Mouse (Mus musculus) hindbrain, postnatal 0 days (tissue): ENCODE data around the gene Rffl. TPM values are rescaled to one million over a fixed set of nuclear protein-coding genes. Genes with fewer than 3 reads are reported as not detected.

Source experiments
- ATAC-seq: fragments of 200-750 bp; cut with Nextera tagmentation; 2 replicates; pipeline ENCODE4 v1.8.0; 2017; ENCODE audit warnings: mild to moderate bottlenecking, moderate TSS enrichment, moderate library complexity
- DNase-seq: peaks from one replicate; pipeline ENCODE4 v3.0.0-alpha.2; 2015; ENCODE audit warnings: low spot score
- H3K27ac ChIP-seq: fragments of 300-500 bp; sonication (generic); 2 replicates; pipeline ENCODE4 v1.5.1; 2014; ENCODE audit warnings: mild to moderate bottlenecking
- H3K27me3 ChIP-seq: fragments of 300-500 bp; sonication (generic); 2 replicates; pipeline ENCODE4 v1.6.1; 2014; ENCODE audit warnings: low read length, mixed read lengths; ENCODE audit not compliant: insufficient read depth
- H3K36me3 ChIP-seq: fragments of 300-500 bp; sonication (generic); 2 replicates; pipeline ENCODE4 v1.6.1; 2014; ENCODE audit warnings: low read length, mixed read lengths; ENCODE audit not compliant: insufficient read depth
- H3K4me1 ChIP-seq: fragments of 300-500 bp; sonication (generic); 2 replicates; pipeline ENCODE4 v1.6.1; 2014; ENCODE audit warnings: antibody characterized with exemption, low read length, mixed read lengths; ENCODE audit not compliant: insufficient read depth
- H3K4me2 ChIP-seq: fragments of 300-500 bp; sonication (generic); 2 replicates; pipeline ENCODE4 v1.6.1; 2014; ENCODE audit warnings: low read depth, mild to moderate bottlenecking, low read length, moderate library complexity, mixed read lengths
- H3K4me3 ChIP-seq: fragments of 300-500 bp; sonication (generic); 2 replicates; pipeline ENCODE4 v1.5.1; 2014; ENCODE audit warnings: low read length
- H3K9ac ChIP-seq: fragments of 300-500 bp; sonication (generic); replicated peaks from 2 replicates; pipeline ENCODE4 v1.6.1; 2014; ENCODE audit warnings: mild to moderate bottlenecking, low read length, moderate library complexity, mixed read lengths
- H3K9me3 ChIP-seq: fragments of 300-500 bp; sonication (generic); 2 replicates; pipeline ENCODE4 v1.6.1; 2016; ENCODE audit warnings: low read length, mixed read lengths
- CTCF ChIP-seq: IDR thresholded peaks from 2 replicates; pipeline ENCODE4 v1.5.1; 2016; ENCODE audit warnings: antibody characterized with exemption, control low read depth, low read depth
- WGBS: fragments of 180-500 bp; shearing (Covaris S2); extraction: QIAGEN DNeasy Blood & Tissue Kit; methylation state at CpG from one replicate; pipeline ENCODE4 v1.1.7; 2014; 5-methylcytosine and 5-hydroxymethylcytosine counted together
- polyA plus RNA-seq: library from polyadenylated mRNA; unstranded; fragments of >200 nt; fragmentation: Nextera tagmentation; extraction: Ambion mirVana; gene quantifications from 2 replicates; pipeline ENCODE4 v1.2.1, GENCODE M21; 2015
- total RNA-seq: library from RNA; depleted of rRNA; stranded (reverse); fragments of >200 nt; gene quantifications from 2 replicates; pipeline ENCODE4 v1.2.3, GENCODE M21; 2014

Rffl gene
- total and polyA plus RNA-seq, 2 experiments from 2014 or later = 2.5 to 4.9 TPM

GRCm38 (mm10) chr11:82857307-82857848, 13.6 kb downstream of the Rffl start:
- no peaks in the 10 kb centered on the region for H3K4me1 ChIP-seq
- no peak overlapping the region for H3K9ac ChIP-seq
- ATAC-seq (no peak), DNase-seq (no peak)
- no peaks in the 10 kb centered on the region for H3K36me3 ChIP-seq
- H3K4me3 ChIP-seq = no peak overlapping the region
- H3K27me3 ChIP-seq = no peaks in the 10 kb centered on the region
- no peak for TF ChIP-seq CTCF
- no peaks in the 10 kb centered on the region for H3K9me3 ChIP-seq
- no peak overlapping the region for H3K27ac ChIP-seq
- no peak overlapping the region for H3K4me2 ChIP-seq
- 73% methylated on average over 13 of the region's 13 CpGs for WGBS

DNA sequence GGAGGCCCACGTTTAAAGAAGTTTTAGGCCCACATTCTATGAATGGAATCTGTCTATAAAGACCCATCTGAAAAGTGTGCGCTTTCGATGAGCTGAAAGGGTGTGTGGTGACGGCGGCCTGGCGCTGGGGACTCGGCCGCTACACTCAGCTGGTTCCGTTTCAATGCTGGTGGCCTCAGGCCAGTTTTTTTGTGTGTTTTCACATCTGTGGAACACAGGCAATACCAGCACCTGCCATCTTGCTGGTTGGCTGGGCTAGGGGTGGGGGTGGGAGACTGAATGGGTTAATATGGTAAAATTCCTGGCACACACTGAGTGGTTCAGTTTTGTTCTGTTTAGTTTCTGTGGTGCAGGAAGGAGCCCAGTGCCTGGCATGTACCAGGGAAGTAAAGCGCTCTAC, 15.0 kb downstream of the Rffl start:
- Histone ChIP-seq H3K36me3 (no peaks in the 10 kb centered on the region), H3K27me3 (no peaks in the 10 kb centered on the region), H3K4me2 (no peak overlapping the region), H3K27ac (no peak overlapping the region), H3K4me1 (no peaks in the 10 kb centered on the region), H3K9me3 (no peaks in the 10 kb centered on the region), H3K9ac (no peak overlapping the region), H3K4me3 (no peak overlapping the region)
- ATAC-seq (no peak), DNase-seq (peak; percentile 40)
- WGBS = 43% methylated on average over 10 of the region's 10 CpGs
- no peak for TF ChIP-seq CTCF

- no peak for TF ChIP-seq CTCF
- DNase-seq (no peak), ATAC-seq (no peak)
- H3K36me3 ChIP-seq = no peaks in the 10 kb centered on the region
- no peak overlapping the region for H3K27ac ChIP-seq
- no peaks in the 10 kb centered on the region for H3K4me1 ChIP-seq
- WGBS = 67% methylated on average over 9 of the region's 9 CpGs
- no peak overlapping the region for H3K4me3 ChIP-seq
- no peaks in the 10 kb centered on the region for H3K9me3 ChIP-seq
- no peak overlapping the region for H3K4me2 ChIP-seq
- no peaks in the 10 kb centered on the region for H3K27me3 ChIP-seq
- H3K9ac ChIP-seq = no peak overlapping the region
Observed at GRCm38 (mm10) chr11:82855327-82855973, 15.6 kb downstream of the Rffl start.

DNA sequence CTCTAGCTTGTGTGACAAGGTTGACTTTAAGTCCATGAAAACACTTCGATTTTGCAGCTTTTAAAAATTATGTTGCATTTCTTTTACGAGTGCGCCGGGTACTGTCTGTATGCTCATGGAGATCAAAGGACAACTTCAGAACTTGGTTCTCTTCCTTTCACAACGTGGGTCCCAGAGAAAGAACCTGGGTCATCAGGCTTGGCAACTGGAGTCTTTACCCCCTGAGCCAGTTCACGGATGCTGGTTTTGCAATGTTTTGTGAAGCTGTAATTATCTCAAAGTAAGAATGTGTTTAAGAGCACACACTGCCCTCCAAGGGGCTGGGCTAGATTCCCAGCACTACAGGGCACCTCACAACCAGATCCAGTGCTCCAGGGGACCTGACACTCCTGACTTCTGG, 16.9 kb downstream of the Rffl start:
- no peaks in the 10 kb centered on the region for H3K4me1 ChIP-seq
- H3K36me3 ChIP-seq = no peaks in the 10 kb centered on the region
- ATAC-seq (no peak), DNase-seq (no peak)
- no peaks in the 10 kb centered on the region for H3K9me3 ChIP-seq
- no peak overlapping the region for H3K4me3 ChIP-seq
- H3K9ac ChIP-seq = no peak overlapping the region
- no peak overlapping the region for H3K4me2 ChIP-seq
- H3K27ac ChIP-seq = no peak overlapping the region
- TF ChIP-seq CTCF = no peak
- 90% methylated on average over 6 of the region's 6 CpGs for WGBS
- no peaks in the 10 kb centered on the region for H3K27me3 ChIP-seq

- no peak overlapping the region for H3K27ac ChIP-seq
- no peak for ATAC-seq
- WGBS = 91% methylated on average over 7 of the region's 7 CpGs
Observed at GRCm38 (mm10) chr11:82852958-82853357, 18.1 kb downstream of the Rffl start.

GRCm38 (mm10) chr11:82852540-82852939, 18.5 kb downstream of the Rffl start:
- H3K27ac ChIP-seq = no peak overlapping the region
- no peak for TF ChIP-seq CTCF
- H3K4me3 ChIP-seq = no peak overlapping the region
- no peaks in the 10 kb centered on the region for H3K4me1 ChIP-seq
- no peak overlapping the region for H3K9ac ChIP-seq
- no peaks in the 10 kb centered on the region for H3K9me3 ChIP-seq
- 87% methylated on average over 10 of the region's 10 CpGs for WGBS
- ATAC-seq = no peak
- H3K36me3 ChIP-seq = no peaks in the 10 kb centered on the region
- H3K27me3 ChIP-seq = no peaks in the 10 kb centered on the region
- no peak overlapping the region for H3K4me2 ChIP-seq
- no peak for DNase-seq

More at GRCm38 (mm10) chr11:82852958-82853357, 18.1 kb downstream of the Rffl start:
- Histone ChIP-seq H3K4me3 (no peak overlapping the region), H3K9me3 (no peaks in the 10 kb centered on the region), H3K4me2 (no peak overlapping the region), H3K36me3 (no peaks in the 10 kb centered on the region), H3K27me3 (no peaks in the 10 kb centered on the region), H3K9ac (no peak overlapping the region), H3K4me1 (no peaks in the 10 kb centered on the region)
- TF ChIP-seq CTCF = no peak
- DNase-seq = no peak

- ATAC-seq = no peak
- DNase-seq = no peak
- H3K36me3 ChIP-seq = no peaks in the 10 kb centered on the region
- H3K27me3 ChIP-seq = no peaks in the 10 kb centered on the region
- H3K4me1 ChIP-seq = no peaks in the 10 kb centered on the region
- no peak overlapping the region for H3K27ac ChIP-seq
- H3K4me2 ChIP-seq = no peak overlapping the region
- 87% methylated on average over 11 of the region's 11 CpGs for WGBS
- no peak overlapping the region for H3K9ac ChIP-seq
- no peaks in the 10 kb centered on the region for H3K9me3 ChIP-seq
- H3K4me3 ChIP-seq = no peak overlapping the region
- no peak for TF ChIP-seq CTCF
Observed at GRCm38 (mm10) chr11:82852115-82852514, 18.9 kb downstream of the Rffl start.
